Mouse (Mus musculus): Measurements from ENCODE around the gene Slc16a13.
"Not testable (repeated sequence)": the region's sequence is repeated elsewhere in the genome, so short reads cannot be mapped to it uniquely, and the experiment has no call there.

The Slc16a13 gene

DNA sequence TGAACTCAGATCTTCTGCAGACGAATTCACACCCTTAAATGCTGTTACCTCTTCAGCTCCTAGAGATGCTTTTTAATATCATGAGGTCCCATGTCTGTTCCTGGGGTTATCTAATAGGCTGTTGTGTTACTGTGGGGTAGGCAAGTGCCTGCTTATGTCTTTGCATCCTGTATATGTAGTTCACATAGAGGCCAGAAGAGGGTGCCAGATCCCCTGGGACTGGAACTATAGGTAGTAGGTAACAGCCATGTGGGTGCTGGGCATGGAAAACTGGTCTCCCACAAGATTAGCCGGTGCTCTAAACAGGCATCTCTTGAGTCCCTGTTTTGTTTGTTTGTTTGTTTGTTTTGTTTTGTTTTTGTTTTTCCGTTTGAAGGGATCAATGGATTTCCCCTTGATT, 49.0 kb downstream of the Slc16a13 start:
- DNase-seq (ENCODE audit: low spot score in 2 of 2) = peak; percentile 9 to 14

DNA sequence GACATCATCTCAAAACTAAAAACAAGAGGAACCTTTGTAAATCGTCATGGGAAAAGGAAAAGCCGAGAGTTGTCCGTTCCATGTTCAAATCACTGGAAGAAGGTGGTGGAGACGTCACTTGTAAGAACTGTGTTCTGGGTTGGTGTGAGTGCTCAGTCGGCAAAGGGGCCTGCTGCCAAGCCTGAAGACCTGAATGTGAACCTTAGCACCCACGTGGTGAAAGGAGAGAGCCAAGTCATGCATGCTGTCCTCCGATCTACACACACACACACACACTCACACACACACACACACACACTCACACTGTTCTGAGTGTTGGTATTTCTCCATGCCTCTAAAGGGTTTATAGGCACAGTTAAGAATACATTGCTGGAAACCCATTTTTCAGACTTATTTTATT, 49.7 kb downstream of the Slc16a13 start:
- DNase-seq (ENCODE audit: low spot score in 2 of 2) = no peak

DNA sequence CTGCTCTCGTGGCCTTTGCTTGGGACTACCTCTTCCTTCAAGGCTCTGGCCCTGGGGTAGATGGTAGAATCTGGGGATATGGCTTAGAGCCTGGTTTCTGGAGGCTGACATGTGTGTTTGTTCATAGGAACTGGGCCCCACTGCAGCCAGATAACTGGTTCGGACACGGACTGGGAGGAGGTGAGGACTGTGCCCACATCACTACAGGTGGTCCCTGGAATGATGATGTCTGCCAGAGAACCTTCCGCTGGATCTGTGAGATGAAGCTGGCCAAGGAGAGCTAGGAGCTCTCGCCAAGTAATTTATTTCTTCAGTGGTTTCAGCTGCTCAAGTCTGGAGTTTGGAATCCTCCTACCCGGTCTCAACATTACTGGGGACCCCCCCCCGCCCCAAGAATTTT, 50.6 kb downstream of the Slc16a13 start:
- no peak for DNase-seq (ENCODE audit: low spot score in 2 of 2)

- DNase-seq (ENCODE audit: low spot score in 2 of 2) = not testable (repeated sequence)
Measured at GRCm38 (mm10) chr11:70169471-70169870, 51.4 kb downstream of the Slc16a13 start.

GRCm38 (mm10) chr11:70168136-70168535, 52.7 kb downstream of the Slc16a13 start:
- no peak for DNase-seq (ENCODE audit: low spot score in 2 of 2)

Data from right cerebral cortex, adult 2 months (tissue).